Mouse (Mus musculus) erythroblast, embryonic 14.5 days (primary cell): ENCODE data around the gene Apbb2.

Experiments
- GATA1 ChIP-seq: IDR thresholded peaks from 2 replicates; pipeline ENCODE4 v1.6.1; 2012; ENCODE audit warnings: low read length, inconsistent platforms, mixed read lengths
- TAL1 ChIP-seq: IDR thresholded peaks from 3 replicates; pipeline ENCODE4 v1.6.1; 2012; ENCODE audit warnings: low read length, inconsistent platforms, mixed read lengths

DNA sequence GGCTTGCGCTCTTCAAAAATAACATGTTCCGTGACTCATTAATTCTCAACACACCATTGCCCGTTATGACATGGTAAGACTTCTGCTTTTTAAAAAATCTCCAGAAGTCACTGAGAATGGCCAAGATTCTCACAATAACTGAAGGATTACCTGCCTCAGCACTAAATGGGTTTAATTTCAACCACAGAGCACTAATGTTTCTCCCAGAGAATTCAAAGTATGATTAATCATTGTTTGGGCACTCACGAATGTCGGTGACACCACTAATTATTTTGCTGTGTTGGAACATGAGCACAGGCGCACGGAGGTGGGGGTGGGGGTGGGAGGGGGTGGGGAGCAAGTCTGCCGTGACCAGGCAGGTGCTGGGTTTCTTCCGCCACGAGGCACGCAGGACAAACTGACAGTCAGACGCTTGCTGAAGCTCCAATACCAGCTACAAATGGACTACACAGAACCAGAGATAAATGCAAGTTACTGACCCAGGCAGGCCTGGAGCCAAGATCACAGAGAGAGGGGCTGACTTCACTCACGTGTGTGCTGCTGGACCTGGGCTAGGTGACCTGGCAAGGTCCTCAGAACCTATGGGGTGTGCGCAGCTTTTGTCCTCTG is 121.0 kb downstream of the Apbb2 start:
- TF ChIP-seq GATA1 (no peak), TAL1 (no peak)
